Mouse (Mus musculus) cortical plate, adult 2 months (tissue): Measurements from ENCODE around the gene Tmx1. TPM values are rescaled to one million over a fixed set of nuclear protein-coding genes. Genes with fewer than 3 reads are reported as not detected.

Experiments used
- H3K27ac ChIP-seq: fragments of 200-500 bp; 2 replicates; pipeline ENCODE4 v1.5.1; 2012; ENCODE audit warnings: low read length, control low read depth, inconsistent platforms; ENCODE audit not compliant: insufficient read depth
- H3K4me1 ChIP-seq: fragments of 200-500 bp; 2 replicates; pipeline ENCODE4 v1.6.1; 2011; ENCODE audit warnings: low read length; ENCODE audit not compliant: control insufficient read depth, insufficient read depth
- H3K4me3 ChIP-seq: fragments of 200-500 bp; 2 replicates; pipeline ENCODE4 v1.5.1; 2011; ENCODE audit warnings: mild to moderate bottlenecking, low read length, control low read depth; ENCODE audit not compliant: insufficient read depth
- CTCF ChIP-seq: fragments of 200-500 bp; IDR thresholded peaks from 2 replicates; pipeline ENCODE4 v1.5.1; 2011; ENCODE audit warnings: mild to moderate bottlenecking, control low read depth, low read length; ENCODE audit not compliant: insufficient read depth; ENCODE audit errors: extremely low read depth
- POLR2A ChIP-seq: fragments of 200-500 bp; IDR thresholded peaks from 2 replicates; pipeline ENCODE4 v1.6.1; 2011; ENCODE audit warnings: mild to moderate bottlenecking, low read length, control low read depth; ENCODE audit not compliant: insufficient read depth; ENCODE audit errors: extremely low read depth
- polyA plus RNA-seq: library from polyadenylated mRNA; depleted of rRNA; stranded (reverse); fragments of >200 nt; gene quantifications from 2 replicates; pipeline ENCODE4 v1.2.3, GENCODE M21; 2012; rRNA removed

Gene Tmx1
- 25.1 and 26.5 TPM in 2 replicates for polyA plus RNA-seq

DNA sequence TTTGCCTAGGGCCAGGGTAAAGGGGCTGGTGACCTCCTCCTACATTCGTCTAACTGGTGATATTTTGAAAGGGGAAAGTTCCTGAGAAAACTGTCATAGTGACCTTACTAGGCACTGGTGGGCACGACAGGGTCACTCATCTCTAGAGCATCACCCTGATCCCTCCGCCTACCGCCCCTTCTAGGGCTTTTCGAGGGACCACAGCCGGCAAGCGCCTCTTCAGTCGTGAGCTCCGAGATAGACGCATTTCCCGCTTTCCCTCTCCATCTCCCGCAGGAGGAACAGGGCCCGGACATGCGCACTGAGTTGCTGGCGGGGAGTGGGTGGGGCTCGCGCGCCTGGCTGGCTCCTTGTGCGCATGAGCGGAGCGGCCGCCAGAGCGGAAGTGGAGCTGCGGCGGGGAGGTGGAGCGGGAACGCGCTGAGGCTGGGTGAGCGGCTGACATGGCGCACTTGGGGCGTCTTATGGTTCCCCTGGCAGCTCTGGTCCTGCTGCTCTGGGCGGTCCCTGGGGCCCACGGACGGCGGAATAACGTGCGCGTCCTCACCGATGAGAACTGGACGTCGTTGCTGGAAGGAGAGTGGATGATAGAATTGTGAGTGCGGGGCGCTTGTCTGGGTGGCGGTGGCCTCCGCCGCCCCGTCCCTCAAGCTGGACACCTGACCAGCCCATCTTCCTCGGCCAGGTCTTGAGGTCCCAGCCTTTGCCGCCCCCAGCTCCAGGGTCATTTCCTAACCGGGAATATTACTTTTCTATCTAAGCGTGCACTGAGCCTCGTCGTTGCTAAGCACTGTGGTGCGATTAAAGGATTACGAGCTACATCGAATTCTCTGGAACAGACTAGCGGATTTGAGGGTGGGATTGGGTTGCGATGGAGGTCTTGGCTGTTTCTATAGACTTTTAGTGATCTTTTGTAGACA, at the start of gene Tmx1:
TSS of gene Tmx1 (plus strand) at position 370 of the 920 bp plus-strand sequence.
- peak within 1 kb of the TSS; percentile 91 for H3K4me3 ChIP-seq
- H3K27ac ChIP-seq = peak within 1 kb of the TSS; percentile 37
- H3K4me1 ChIP-seq = no peaks in the 10 kb centered on the region
- TF ChIP-seq CTCF (no peak), POLR2A (peak; percentile 93)

DNA sequence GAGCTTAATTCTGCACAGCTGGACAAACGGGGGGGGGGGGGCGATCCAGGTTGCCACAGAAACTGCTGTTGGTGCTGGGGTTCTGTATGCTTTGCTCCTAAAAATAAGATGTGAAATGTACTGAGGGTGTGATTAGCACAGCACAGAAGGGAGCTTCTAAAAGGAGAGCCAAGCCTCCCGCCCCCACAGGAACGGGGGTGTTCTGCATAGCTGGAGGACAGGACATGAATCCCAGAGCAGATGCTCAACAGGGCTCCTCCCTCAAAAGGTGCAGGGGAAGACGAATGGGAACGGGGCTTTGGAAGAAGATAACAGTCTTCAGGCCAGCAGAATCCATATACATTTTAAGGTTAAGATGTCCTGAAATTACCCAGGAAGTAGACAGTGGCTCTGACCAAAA, 48.6 kb upstream of the Tmx1 start:
- H3K27ac ChIP-seq = peak overlapping the region; percentile 88
- H3K4me3 ChIP-seq = no peak overlapping the region
- H3K4me1 ChIP-seq = peaks cover 16% of the 10 kb centered on the region
- TF ChIP-seq POLR2A (no peak), CTCF (no peak)

DNA sequence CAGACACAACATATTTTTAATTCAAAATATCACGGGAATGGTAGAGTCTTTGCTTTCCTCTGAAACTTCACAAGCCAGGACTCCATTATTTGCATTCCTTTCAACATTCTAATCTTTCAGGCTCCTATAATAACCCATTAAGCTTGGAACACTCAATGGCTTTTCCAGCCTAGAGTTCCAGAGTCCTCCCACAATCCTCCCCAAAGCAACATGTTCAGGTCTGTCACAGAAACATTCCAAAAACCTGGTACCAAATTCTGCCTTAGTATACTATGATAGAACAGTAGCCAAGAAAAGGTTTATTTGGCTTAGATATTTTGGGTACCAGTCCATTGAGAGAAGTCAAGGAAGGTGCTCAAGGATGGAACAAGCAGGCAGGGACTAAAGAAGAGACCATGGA, 44.5 kb upstream of the Tmx1 start:
- H3K27ac ChIP-seq = no peak overlapping the region
- TF ChIP-seq CTCF (no peak), POLR2A (no peak)
- peaks cover 14% of the 10 kb centered on the region for H3K4me1 ChIP-seq
- H3K4me3 ChIP-seq = no peak overlapping the region

DNA sequence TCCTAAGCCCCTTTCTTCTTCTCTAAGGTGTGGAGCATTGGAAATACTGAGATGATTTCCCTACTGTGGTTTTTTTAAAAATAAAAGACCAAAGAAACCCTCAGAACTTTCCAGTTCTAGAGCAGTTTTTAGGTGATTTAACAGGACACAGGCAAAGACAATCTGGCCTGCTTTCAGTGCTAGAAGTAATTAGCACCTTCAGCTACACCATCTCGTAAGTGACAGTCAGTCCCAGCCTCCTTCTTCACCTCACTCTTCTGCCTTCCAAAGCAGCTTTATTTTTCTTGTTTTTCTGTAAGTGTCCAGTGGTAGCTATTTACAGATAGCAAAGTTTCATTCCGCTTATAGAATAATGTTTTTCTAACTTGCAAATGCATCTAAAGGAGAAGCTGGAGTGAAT, 43.3 kb upstream of the Tmx1 start:
- TF ChIP-seq CTCF (no peak), POLR2A (no peak)
- Histone ChIP-seq H3K4me1 (peaks cover 11% of the 10 kb centered on the region), H3K4me3 (no peak overlapping the region), H3K27ac (no peak overlapping the region)

DNA sequence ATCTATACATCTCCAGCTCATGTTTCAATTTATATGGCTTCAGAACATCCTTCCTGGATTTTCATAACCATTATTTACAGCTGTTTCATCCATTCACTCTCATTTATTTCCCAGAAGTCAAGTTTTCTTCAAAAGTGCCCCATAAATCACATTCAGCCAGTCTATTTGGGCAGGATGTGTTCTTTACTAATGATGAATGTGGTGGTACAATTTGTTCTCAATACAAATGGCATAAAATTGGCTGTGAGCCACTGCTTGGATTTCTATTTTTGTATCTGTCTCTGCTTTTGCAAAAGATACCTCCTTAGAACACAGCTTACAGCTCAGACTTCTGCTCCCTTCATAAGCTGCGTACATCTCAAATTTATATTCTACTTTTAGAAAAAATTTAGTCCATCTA, 32.7 kb upstream of the Tmx1 start:
- no peaks in the 10 kb centered on the region for H3K4me1 ChIP-seq
- no peak overlapping the region for H3K4me3 ChIP-seq
- TF ChIP-seq CTCF = no peak
- TF ChIP-seq POLR2A = no peak
- no peak overlapping the region for H3K27ac ChIP-seq

DNA sequence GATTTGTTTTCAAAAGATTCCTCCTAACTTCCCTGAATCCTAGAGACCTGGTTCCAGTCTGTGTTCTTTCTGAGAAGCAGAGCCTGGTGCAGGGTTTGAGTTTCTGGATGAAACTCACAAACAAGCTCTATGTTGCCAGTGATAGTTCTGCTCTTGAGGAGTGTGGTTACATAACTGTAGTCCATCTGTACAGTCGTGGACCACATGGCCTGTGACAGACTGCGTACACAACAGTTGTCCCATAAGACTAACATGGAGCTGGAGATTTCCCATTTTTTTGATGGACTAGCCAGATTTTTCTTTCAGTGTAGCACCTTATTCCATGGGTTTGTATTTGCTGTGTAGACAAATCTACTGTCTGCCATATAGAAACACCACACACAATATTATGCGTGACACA, 31.9 kb upstream of the Tmx1 start:
- no peaks in the 10 kb centered on the region for H3K4me1 ChIP-seq
- TF ChIP-seq POLR2A = no peak
- no peak for TF ChIP-seq CTCF
- H3K4me3 ChIP-seq = no peak overlapping the region
- peak overlapping the region; percentile 46; the same call in 1 of the 2 replicates for H3K27ac ChIP-seq

DNA sequence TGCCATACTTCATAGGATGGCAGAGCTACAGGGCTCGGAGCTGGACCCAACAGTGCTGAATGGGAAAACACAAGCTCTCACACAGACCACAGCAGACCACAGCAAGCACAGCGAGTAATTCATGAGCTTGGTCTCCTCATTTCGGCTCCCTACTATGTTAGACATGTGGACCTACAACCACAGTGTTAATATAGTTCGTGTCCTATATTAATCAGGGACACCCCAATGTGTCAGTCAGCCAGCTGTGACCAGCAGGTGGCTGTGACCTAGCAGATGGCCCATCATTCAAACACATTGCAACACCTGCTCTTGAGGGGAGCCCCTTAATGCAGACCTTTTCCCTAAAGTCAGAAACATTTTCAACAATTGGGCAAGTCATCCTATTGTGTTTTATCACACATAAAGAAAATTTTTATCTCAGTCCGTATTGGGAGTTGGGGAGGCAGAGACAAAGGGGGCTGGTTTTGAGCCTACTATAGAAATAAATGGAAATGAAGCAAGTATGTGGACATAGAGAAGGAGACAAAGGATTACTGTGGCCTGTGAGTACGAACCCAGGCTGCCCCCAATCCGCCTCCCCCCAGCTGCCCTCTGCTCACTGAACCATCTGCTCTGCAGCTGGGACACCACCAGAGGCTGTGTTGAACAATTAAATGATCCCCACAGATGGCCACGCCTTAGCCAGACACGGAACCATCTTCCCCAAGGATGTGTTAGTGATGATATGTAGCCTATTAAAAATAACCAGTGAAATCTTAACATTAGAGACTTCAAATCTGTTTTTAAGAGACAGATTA, 30.4 kb upstream of the Tmx1 start:
- TF ChIP-seq CTCF (no peak), POLR2A (no peak)
- Histone ChIP-seq H3K4me1 (no peaks in the 10 kb centered on the region), H3K27ac (no peak overlapping the region), H3K4me3 (no peak overlapping the region)

DNA sequence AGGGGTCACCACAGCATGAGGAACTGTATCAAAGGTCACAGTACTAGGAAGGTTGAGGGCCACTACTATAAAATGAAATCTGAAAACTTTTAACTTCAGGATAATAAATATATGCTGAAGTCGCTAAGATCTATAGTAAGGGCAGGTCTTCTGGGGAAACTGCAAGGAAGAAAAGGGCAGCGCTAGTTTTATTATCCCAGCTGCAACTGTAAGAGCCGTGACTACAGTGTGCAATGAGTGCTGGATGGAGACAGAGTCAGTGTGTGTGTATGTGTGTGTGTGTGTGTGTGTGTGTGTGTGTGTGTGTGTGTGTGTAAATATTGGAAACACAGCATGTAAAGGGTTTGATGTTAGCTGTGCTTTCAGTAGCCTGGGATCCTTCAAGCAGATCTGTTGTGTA, 25.0 kb upstream of the Tmx1 start:
- Histone ChIP-seq H3K4me1 (peaks cover 2% of the 10 kb centered on the region; the same call in 1 of the 2 replicates), H3K27ac (no peak overlapping the region), H3K4me3 (no peak overlapping the region)
- TF ChIP-seq CTCF (no peak), POLR2A (no peak)

DNA sequence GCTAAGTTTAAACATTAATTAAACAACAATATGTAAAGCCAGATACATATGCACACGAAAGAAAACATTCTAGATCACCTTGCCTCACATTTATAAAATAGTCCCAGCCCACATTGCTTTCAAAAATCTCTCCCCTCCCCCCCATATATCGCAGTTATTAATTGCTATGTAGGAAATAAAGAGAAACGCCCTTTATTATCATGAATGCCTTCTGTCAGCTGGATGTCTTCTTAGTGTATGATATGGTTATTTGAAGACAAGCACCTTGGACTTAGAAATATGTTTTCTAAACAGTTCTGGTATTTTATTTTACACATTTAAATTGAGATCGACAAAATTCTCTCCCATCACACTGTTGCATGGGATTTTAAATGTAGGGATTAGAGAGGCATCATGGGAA, 23.3 kb upstream of the Tmx1 start:
- H3K4me3 ChIP-seq = no peak overlapping the region
- H3K4me1 ChIP-seq = peaks cover 2% of the 10 kb centered on the region; the same call in 1 of the 2 replicates
- H3K27ac ChIP-seq = no peak overlapping the region
- no peak for TF ChIP-seq POLR2A
- TF ChIP-seq CTCF = no peak
